Mouse (Mus musculus) liver, embryonic 14.5 days (tissue): Measurements from ENCODE around the gene Samhd1.

ENCODE experiments used
- CTCF ChIP-seq: IDR thresholded peaks from 2 replicates; pipeline ENCODE4 v1.5.1; 2016; ENCODE audit warnings: antibody characterized with exemption, low read depth, control low read depth
- EP300 ChIP-seq: IDR thresholded peaks from 2 replicates; pipeline ENCODE4 v1.6.1; 2016; ENCODE audit warnings: antibody characterized with exemption, low read depth

DNA sequence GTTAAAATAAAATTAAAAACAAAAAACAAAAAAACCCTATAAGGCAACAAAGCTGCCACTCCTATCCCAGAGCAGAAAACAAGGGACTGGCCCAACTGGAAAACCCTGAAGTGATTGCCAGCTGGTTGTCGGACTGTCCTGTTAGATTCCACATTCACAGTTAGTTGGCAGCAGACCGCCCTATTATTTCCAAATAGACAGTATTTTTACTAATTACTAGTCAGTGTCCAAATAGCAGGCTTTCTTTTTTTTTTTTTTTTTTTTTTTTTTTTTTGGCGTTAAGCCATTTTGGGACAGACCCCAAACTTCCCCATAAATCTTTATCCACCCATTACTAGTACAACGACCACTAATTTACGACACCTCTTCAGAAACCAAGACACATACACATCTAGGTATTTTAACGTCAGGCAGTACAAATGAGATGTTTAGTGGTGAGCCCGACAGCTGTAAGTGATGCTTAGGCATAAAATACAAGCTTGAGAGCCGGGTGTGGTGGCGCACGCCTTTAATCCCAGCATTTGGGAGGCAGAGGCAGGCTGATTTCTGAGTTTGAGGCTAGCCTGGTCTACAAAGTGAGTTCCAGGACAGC, 560 bp upstream of the Samhd1 start:
- TF ChIP-seq CTCF (no peak), EP300 (no peak)
